Mouse (Mus musculus) neural tube, embryonic 11.5 days (tissue): ENCODE measurements around the gene Fam169a. TPM values are rescaled to one million over a fixed set of nuclear protein-coding genes. Genes with fewer than 3 reads are reported as not detected.
A peak's percentile ranks its signal among the peaks of the same experiment; 100 is the strongest.
"Not testable (repeated sequence)": the region's sequence is repeated elsewhere in the genome, so short reads cannot be mapped to it uniquely, and the experiment has no call there.

Experiments
- ATAC-seq: fragments of 200-750 bp; cut with Nextera tagmentation; 2 replicates; pipeline ENCODE4 v1.8.0; 2017; ENCODE audit warnings: moderate number of reproducible peaks, mild to moderate bottlenecking, moderate TSS enrichment, moderate library complexity; ENCODE audit not compliant: insufficient read depth, low FRiP score, low TSS enrichment
- DNase-seq: peaks from one replicate; pipeline ENCODE4 v3.0.0-alpha.2; 2015; ENCODE audit warnings: low spot score
- H3K27ac ChIP-seq: fragments of 300-500 bp; sonication (generic); 2 replicates; pipeline ENCODE4 v1.5.1; 2014; ENCODE audit warnings: low read depth, mild to moderate bottlenecking, low read length
- H3K27me3 ChIP-seq: fragments of 300-500 bp; sonication (generic); 2 replicates; pipeline ENCODE4 v1.6.1; 2014; ENCODE audit warnings: mild to moderate bottlenecking, low read length, mixed read lengths; ENCODE audit not compliant: control insufficient read depth, insufficient read depth
- H3K36me3 ChIP-seq: fragments of 300-500 bp; sonication (generic); 2 replicates; pipeline ENCODE4 v1.6.1; 2014; ENCODE audit warnings: mild to moderate bottlenecking, low read length, moderate library complexity, mixed read lengths; ENCODE audit not compliant: control insufficient read depth, insufficient read depth
- H3K4me1 ChIP-seq: fragments of 300-500 bp; sonication (generic); 2 replicates; pipeline ENCODE4 v1.6.1; 2014; ENCODE audit warnings: low read length, mixed read lengths; ENCODE audit not compliant: control insufficient read depth, insufficient read depth
- H3K4me2 ChIP-seq: fragments of 300-500 bp; sonication (generic); 2 replicates; pipeline ENCODE4 v1.6.1; 2014; ENCODE audit warnings: low read depth, mild to moderate bottlenecking, moderate library complexity
- H3K4me3 ChIP-seq: fragments of 300-500 bp; sonication (generic); 2 replicates; pipeline ENCODE4 v1.5.1; 2014; ENCODE audit warnings: low read depth, low read length
- H3K9ac ChIP-seq: fragments of 300-500 bp; sonication (generic); 2 replicates; pipeline ENCODE4 v1.6.1; 2014; ENCODE audit warnings: mild to moderate bottlenecking, low read length
- H3K9me3 ChIP-seq: fragments of 300-500 bp; sonication (generic); 2 replicates; pipeline ENCODE4 v1.6.1; 2016; ENCODE audit warnings: low read length; ENCODE audit not compliant: control insufficient read depth
- WGBS: fragments of 180-500 bp; shearing (Covaris S2); extraction: QIAGEN DNeasy Blood & Tissue Kit; methylation state at CpG from one replicate; pipeline ENCODE4 v1.1.7; 2014; 5-methylcytosine and 5-hydroxymethylcytosine counted together
- polyA plus RNA-seq: library from polyadenylated mRNA; unstranded; fragments of >200 nt; fragmentation: Nextera tagmentation; extraction: Ambion mirVana; gene quantifications from 2 replicates; pipeline ENCODE4 v1.2.1, GENCODE M21; 2014

The Fam169a gene
- polyA plus RNA-seq, 1 experiment from 2014 or later, result 15.2 TPM

DNA sequence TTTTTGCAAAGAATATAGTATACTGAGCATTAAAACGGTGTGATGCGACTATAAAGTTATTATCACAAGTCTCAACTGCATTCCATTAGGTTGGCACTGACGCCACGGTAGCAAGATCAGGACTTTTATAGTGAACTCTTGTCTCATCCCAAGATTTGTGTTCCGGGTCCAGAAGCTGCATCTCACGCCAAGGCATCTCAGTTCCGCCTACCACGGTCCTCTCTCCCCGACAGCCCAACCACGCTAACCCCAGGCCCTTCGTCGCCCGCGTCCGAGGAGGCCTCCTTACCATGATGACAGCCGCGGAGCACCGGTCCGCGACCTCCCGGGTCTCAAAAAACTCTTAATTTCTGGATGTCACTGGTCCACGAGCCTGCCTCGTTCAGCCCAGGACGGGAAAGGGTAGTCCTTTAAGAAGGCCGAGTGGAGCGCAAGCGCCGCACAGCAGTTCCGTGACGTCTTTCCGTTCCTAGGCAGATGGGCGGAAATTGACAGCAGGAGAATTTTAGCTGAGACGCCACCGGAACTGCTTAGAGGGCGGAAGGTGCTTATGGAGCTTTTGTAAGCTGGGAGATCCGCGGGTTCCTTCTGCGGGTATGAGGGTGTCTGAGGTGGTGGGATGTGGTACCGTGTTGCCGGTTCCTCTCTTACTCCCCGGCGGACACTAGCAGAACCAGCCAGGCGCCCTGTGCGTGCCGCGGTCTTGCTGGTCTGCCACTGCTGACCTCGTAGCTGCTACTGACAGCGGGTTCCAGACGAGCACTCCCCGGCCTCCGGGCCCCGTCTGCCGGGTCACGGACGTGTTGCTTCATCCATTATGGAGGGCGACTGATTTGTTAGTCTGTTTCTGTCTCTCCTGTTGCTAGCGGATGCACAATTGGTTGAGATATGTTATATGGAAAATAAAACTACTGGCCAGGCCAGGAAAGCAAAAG lies 70.6 kb downstream of the Fam169a start, which contains the start of the genes Gfm2 and Nsa2:
TSS of gene Gfm2 (plus strand) at position 472 of the 935 bp plus-strand sequence.
TSS of gene Nsa2 (minus strand) at position 472 of the 935 bp plus-strand sequence.
- WGBS, result under 1% methylated on average over 57 of the region's 57 CpGs
- 0 out of 2 replicates have a peak, but pooled peaks cover 2% of the 10 kb centered on the region for H3K4me1 ChIP-seq
- no peaks in the 10 kb centered on the region for H3K9me3 ChIP-seq
- no peaks in the 10 kb centered on the region for H3K27me3 ChIP-seq
- H3K4me2 ChIP-seq, result peak within 1 kb of the TSS; percentile 58
- H3K9ac ChIP-seq, result peak within 1 kb of the TSS; percentile 92
- DNase-seq, result peak; percentile 93
- peak within 1 kb of the TSS; percentile 83; the same call in 1 of the 2 replicates for H3K27ac ChIP-seq
- peaks cover 1% of the 10 kb centered on the region; the same call in 1 of the 2 replicates for H3K36me3 ChIP-seq
- ATAC-seq, result peak; percentile 91
- peak within 1 kb of the TSS; percentile 92 for H3K4me3 ChIP-seq

DNA sequence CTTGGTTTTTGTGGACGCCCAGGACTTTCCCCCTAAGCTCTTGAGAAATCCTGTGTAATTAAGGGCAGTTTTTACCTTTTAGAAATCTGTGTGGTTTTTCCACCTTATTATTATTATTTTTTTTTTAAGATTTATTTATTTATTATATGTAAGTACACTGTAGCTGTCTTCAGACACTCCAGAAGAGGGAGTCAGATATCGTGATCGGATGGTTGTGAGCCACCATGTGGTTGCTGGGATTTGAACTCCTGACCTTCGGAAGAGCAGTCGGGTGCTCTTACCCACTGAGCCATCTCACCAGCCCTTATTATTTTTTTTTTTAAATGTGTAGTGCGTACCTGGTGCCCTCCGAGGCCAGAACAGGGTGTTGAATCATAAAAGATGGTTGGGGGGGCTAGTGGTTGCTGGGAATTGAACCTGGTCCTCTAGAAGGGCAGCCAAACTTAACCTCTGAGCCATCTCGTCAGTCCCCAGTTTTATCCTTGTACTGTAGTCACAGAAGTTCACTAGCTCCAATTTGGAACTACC lies 71.4 kb downstream of the Fam169a start:
- not testable (repeated sequence) for H3K27ac ChIP-seq

DNA sequence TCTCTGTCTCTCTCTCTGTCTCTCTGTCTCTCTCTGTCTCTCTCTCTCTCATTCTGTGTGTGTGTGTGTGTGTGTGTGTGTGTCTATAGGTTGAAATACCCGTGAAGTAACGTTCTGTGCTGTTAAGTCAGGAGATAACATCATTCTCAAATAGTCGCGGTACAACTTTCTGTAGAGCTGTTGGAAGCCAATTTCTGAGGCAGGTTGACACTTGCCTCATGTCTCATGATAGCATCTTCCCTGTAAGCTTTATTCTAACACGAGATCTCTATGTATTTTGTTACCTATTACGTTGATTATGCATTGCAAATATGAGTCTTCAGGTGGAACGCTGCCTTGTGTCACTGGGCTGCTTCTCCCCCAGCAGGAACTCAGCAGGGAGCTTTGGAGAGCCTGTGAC lies 75.2 kb downstream of the Fam169a start:
- 89% methylated on average over 7 of the region's 7 CpGs for WGBS
- DNase-seq (no peak), ATAC-seq (no peak)
- H3K9me3 ChIP-seq, result no peaks in the 10 kb centered on the region
- H3K27ac ChIP-seq, result no peak overlapping the region
- H3K4me3 ChIP-seq, result no peak overlapping the region
- no peaks in the 10 kb centered on the region for H3K27me3 ChIP-seq
- H3K36me3 ChIP-seq, result no peaks in the 10 kb centered on the region
- 0 out of 2 replicates have a peak, but pooled peaks cover 2% of the 10 kb centered on the region for H3K4me1 ChIP-seq
- no peak overlapping the region for H3K4me2 ChIP-seq
- no peak overlapping the region for H3K9ac ChIP-seq

More for the DNA sequence above, 71.4 kb downstream of the Fam169a start:
- peak overlapping the region; percentile 92 for H3K4me3 ChIP-seq
- H3K4me1 ChIP-seq, H3K27me3 ChIP-seq, H3K36me3 ChIP-seq, H3K9me3 ChIP-seq, DNase-seq: not testable (repeated sequence)
- peak; percentile 14; the same call in 1 of the 2 replicates for ATAC-seq
- 35% methylated on average over 8 of the region's 8 CpGs for WGBS
- H3K4me2 ChIP-seq, result peak overlapping the region; percentile 43
- H3K9ac ChIP-seq, result peak overlapping the region; percentile 92

DNA sequence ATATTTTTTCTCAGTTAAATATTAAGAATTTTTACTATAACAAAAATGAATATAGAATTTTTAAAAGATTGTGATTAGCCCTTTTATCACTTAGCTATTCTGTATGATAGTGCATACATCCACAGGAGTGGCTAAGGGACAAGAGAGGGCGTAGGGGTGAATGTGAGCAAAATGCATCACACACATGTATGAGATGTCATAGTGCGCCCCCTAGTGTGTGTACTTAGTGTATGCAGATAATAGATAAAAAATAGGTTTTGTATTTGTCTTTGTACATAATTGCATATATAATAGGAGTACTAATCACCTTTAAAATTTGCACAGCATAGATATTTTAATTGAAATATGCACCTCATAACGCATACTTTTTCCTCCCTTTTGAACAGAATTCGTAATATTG lies 78.7 kb downstream of the Fam169a start:
- H3K27me3 ChIP-seq, result no peaks in the 10 kb centered on the region
- DNase-seq, result peak; percentile 51
- no peaks in the 10 kb centered on the region for H3K9me3 ChIP-seq
- no peak overlapping the region for H3K9ac ChIP-seq
- WGBS, result 66% methylated on average over 4 of the region's 4 CpGs
- no peaks in the 10 kb centered on the region for H3K4me1 ChIP-seq
- no peaks in the 10 kb centered on the region for H3K36me3 ChIP-seq
- H3K27ac ChIP-seq, result no peak overlapping the region
- no peak overlapping the region for H3K4me3 ChIP-seq
- no peak overlapping the region for H3K4me2 ChIP-seq
- ATAC-seq, result no peak

DNA sequence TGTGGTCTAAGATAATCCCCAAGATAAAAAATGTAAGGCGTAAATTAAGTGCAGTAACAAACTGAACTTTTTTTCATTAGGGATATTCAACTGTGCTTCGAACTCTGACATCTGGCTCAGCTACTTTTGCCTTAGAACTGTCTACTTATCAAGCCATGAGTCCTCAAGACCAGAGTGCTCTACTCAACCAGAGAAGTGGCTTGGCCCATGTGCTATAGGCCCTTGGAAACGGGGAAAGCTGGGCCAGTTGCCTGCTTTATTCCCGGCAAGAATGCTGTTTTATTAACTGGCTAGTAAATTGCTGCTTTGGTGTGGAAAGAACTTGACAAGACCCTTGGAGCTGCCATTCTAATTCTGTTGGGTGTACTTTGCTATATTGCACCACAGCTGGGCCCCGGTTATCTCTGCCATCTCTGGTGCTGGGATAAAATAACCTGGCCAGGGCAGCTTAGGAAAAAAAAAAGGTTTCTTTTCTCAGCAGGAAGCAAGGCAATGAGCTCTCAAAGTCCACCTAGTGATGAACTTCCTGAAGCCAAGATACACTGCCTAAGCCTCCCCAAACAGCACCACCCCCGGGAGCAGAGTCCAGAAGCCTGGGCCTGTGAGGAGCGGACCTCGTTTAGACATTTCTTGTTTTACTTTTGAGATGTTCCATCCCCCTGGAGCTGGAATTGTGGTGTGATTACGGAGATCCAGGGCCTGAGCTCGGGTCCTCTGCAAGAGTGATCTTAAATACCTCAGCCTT lies 108.6 kb downstream of the Fam169a start:
- Histone ChIP-seq H3K27ac (no peak overlapping the region), H3K4me3 (no peak overlapping the region), H3K4me1 (no peaks in the 10 kb centered on the region), H3K9ac (no peak overlapping the region), H3K36me3 (peaks cover 13% of the 10 kb centered on the region), H3K9me3 (no peaks in the 10 kb centered on the region), H3K4me2 (no peak overlapping the region), H3K27me3 (no peaks in the 10 kb centered on the region)
- 84% methylated on average over 10 of the region's 10 CpGs for WGBS
- ATAC-seq (no peak), DNase-seq (no peak)

DNA sequence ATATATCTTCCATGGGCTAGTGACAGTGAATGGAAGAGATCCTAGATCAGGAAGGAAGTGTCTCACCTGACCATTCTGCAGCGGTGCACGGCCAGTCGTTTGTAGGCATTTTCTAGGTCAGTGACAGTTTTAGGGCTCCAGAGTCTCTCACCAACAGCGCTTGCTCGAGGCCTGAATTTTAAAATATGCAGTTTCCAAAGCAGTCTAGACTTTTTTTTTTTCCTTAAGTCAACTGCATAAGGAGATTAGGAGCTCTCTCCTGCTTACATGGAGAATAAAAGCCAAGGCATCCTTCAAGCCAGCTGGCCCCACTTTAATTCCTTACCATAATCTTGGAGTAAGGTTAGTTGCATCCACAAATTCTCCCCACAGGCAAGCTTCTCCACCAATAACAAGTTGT lies 109.6 kb downstream of the Fam169a start:
- H3K4me1 ChIP-seq, result no peaks in the 10 kb centered on the region
- H3K27ac ChIP-seq, result no peak overlapping the region
- WGBS, result 89% methylated on average over 5 of the region's 5 CpGs
- DNase-seq (no peak), ATAC-seq (no peak)
- H3K9me3 ChIP-seq, result no peaks in the 10 kb centered on the region
- H3K9ac ChIP-seq, result no peak overlapping the region
- H3K4me3 ChIP-seq, result no peak overlapping the region
- peaks cover 13% of the 10 kb centered on the region for H3K36me3 ChIP-seq
- no peak overlapping the region for H3K4me2 ChIP-seq
- H3K27me3 ChIP-seq, result no peaks in the 10 kb centered on the region

DNA sequence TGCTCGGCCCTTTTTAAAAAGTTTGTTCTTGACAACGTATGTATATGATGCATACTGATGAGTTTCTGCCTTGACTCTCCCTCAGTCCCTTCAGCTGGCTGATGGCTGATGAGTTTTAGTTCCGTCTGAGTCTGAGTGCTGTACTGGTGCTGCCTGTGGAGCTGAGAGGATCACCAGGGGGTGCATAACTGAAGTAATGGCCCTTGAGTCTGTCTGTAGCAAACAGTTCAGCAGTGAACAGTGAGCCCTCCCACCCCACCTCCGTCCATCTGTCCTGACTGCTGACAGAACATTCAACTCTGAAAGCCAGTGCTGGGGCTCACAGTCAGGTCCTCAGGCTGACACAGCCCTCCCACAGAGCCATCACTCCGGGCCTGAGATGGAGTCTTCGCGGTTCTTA lies 111.9 kb downstream of the Fam169a start:
- H3K9ac ChIP-seq, result no peak overlapping the region
- no peaks in the 10 kb centered on the region for H3K4me1 ChIP-seq
- H3K9me3 ChIP-seq, result no peaks in the 10 kb centered on the region
- no peak for DNase-seq
- H3K4me3 ChIP-seq, result no peak overlapping the region
- no peaks in the 10 kb centered on the region for H3K27me3 ChIP-seq
- no peak for ATAC-seq
- H3K4me2 ChIP-seq, result no peak overlapping the region
- H3K27ac ChIP-seq, result no peak overlapping the region
- peaks cover 3% of the 10 kb centered on the region; the same call in 1 of the 2 replicates for H3K36me3 ChIP-seq
- 80% methylated on average over 7 of the region's 7 CpGs for WGBS

DNA sequence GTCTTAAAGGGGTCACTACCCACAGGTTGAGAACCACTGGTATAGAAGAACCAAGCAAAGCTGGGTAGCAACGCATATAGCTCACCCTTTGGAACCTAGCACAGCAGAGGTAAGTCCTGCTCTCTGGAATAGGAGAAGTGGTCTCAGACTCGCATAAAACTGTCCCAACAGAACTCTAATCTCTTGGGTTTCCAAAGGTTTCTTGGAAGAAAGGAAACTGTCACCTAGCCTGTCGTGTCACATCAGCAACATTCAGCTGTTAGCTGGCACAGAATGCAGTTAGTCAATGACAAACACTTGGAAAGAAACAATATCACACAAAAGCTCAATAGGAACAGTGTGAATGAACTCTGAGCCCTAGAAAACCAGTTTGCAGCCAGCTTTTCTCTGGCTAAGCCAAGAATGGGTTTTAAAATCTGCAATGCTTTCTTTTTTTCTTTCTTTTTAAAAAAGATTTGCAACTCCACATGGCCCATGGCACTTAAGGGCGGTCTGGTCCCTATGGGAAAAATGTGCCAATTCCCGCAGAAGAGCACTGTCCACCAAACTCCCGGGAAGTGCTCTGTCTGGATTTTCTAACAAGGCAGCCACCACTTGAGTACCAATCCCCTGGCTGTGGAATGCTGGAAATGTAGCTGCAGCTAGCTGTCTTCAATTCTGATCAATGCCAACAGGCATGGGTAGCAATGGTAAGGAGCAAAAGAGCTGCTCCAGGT lies 113.2 kb downstream of the Fam169a start:
- ATAC-seq, result no peak
- Histone ChIP-seq H3K4me1 (no peaks in the 10 kb centered on the region), H3K27me3 (no peaks in the 10 kb centered on the region), H3K4me2 (no peak overlapping the region), H3K36me3 (no peaks in the 10 kb centered on the region), H3K9ac (no peak overlapping the region), H3K27ac (no peak overlapping the region), H3K4me3 (no peak overlapping the region), H3K9me3 (no peaks in the 10 kb centered on the region)
- DNase-seq, result no peak
- 70% methylated on average over 6 of the region's 6 CpGs for WGBS
